Mouse (Mus musculus) kidney, postnatal 10 days (tissue): Measurements from ENCODE around the gene Mfsd7a.

Experiments
- DNase-seq: peaks from one replicate; pipeline ENCODE4 v3.0.0; 2021; ENCODE audit warnings: mixed read lengths

Gene Mfsd7a

DNA sequence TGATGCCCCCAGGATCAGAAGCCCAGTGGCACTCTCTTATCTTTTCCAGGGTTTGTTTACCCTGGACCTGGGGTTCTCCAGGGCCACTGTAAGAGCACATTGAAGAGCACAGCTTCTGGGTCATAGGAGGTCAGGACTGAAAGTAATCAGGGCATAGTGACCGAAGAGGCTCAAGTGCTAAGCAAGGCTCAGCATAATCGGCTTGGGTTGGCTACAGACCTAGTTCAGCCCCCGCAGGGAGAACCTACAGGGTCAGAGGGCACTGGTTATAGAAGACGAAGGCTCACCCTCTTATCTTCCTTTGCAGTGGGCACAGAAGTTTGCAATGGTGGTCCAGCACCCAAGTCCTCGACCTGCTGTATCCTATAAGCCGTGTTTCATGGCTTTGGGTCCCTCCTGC lies 17.5 kb downstream of the Mfsd7a start:
- no peak for DNase-seq

DNA sequence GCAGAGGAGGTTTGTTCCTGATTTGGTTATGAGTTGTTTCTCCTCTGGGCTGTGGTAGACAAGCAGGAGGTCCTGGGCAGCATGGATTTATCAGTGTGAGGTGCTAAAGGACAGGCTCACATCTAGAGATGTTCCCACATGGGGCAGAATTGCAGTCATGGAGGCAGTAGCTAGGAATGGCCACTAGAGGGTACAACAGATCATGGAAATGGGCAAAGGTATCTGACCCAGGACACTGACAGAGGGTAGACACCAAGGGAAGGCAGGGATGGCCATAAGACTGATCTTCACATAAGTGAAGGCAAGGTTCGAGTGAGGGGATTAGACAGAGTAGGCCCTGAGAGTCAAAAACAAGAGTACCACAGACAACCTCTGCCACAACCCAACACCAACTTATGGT lies 21.5 kb downstream of the Mfsd7a start:
- peak; percentile 69 for DNase-seq

DNA sequence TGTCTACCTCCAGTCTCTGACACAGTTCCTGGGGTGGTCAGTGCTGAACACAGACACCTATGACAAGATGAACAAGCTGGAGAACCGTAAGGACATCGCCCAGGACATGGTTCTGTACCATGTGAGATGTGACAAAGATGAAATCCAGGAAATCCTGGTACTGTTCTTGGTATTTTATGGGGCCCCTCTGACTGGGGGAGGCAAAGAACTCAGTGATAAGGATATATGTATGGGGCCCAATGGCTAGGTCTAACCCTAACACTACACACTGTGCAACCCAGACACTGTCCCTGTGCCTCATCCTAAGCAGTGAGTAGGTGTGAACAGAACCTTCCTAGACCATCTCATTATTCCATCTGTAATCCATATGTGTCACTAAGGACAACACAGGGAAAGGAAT lies 25.3 kb downstream of the Mfsd7a start:
- no peak for DNase-seq

DNA sequence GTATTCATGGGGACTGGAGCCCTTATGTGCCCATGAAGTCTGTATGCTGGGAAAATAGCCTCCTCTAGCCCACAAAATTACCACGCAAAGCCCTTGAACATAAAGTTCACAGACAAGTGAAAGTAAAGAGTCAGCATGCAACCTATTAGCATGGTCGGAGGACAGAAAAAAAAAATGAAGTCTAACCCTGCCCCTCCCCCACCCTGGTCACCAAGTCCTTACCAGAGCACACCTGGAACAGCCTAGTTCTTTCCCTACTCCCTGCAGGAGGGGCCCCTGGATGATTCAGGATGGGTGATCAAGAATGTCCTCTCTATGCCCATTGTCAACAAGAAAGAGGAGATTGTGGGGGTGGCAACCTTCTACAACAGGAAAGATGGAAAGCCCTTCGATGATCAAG lies 25.9 kb downstream of the Mfsd7a start:
- DNase-seq, result no peak

DNA sequence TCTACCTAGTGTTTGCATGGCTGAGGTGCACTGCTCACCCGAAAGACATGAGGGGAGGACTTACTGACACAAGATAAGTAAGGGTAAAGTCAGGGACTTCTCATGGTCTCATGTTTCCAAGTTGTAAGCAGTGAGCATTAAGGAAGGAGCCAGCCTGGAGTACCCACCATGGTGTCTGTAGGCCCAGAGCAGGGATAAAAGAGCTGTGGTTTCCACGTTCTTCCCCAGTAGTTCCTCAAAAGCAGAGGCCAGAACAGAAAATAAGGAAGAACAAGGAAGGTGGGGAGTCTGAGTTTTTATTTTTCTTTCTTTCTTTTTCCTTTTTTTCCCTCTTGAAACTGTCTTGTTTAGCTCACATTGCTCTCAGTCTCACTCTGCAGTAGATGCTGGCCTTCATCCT lies 34.0 kb downstream of the Mfsd7a start:
- DNase-seq, result no peak

DNA sequence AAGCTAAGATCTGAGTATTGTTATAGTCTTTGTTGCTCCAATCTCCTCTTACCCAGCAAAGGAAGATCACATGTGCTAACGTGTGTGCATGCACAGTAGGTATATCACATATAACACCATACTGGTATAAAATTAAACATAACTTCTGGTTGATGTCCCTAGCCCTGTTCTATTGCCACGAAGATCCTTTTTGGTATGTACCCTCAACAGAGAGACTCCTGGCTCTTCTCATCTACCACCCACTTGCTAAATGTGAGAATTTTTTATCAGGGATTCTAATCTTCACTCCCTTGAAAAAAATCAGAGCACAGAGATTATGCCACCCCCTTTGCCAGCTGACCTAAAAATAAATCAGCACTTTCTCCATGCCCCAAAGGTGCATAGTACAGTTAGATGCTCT lies 41.7 kb downstream of the Mfsd7a start:
- no peak for DNase-seq

DNA sequence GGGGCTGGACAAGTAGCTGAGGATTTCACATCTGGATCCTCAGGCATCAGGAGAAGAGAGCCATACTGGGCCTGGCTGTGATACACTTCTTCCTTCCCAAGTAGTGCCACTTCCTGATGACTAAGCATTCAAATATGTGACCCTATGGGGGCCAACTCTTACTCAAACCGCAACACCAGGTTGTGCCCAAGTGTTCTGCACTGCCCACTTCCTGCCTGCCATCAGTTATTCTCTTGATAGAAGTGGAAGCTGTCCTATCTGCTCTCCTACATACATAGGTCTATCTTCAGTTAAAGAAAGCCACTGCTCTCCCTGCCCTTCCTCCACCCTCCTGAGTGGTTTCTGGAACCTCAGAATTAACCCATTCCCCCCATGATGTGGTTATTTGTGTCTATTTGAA lies 43.2 kb downstream of the Mfsd7a start:
- DNase-seq, result no peak

DNA sequence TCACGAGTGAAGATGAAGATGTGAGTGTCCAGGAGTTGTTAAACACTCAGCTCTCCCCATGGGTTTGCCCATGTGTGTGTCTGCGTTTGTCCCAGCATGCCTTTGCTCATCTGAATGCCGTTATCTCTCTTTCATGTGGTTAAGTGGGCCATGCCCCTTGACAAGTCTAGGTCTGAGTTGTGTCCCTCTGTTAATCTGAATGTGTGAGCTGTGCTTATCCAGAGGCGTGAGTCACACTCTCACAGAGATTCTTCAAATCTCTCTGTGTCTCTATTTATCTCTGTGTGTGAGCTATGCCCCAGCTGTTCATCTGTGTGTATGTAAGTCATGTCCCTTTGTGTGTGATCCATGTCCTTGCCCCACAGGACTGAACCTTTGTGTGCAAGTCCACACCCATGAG lies 45.2 kb downstream of the Mfsd7a start:
- no peak for DNase-seq
